Mouse (Mus musculus): ENCODE data around the gene Fcer1g. TPM values are rescaled to one million over a fixed set of nuclear protein-coding genes. Genes with fewer than 3 reads are reported as not detected.

The Fcer1g gene
- polyA plus RNA-seq, 1 experiment from 2014 or later, result 22.8 TPM

DNA sequence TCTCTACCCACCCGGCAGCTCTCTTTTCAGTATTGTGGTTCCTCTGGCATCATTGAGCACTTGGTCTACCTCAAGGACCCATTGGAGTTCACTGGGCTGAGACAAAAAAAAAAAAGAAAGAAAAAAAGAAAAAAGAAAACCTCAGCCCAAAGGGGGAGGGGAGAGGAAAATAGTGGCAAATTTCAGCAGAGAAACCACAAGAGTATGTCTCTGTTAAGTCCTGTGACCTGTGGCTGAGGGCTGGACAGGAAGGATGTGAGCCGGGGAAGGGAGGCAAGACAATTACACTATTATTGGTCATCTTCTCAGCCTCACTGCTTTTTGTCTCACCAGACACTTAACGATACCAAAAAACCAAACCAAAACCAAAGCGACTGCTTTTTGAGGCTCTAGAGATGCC lies 2.3 kb downstream of the Fcer1g start:
- Histone ChIP-seq H3K4me1 (replicated peaks) (peaks cover 15% of the 10 kb centered on the region), H3K36me3 (peaks cover 40% of the 10 kb centered on the region), H3K27me3 (ENCODE audit: insufficient read depth, poor library complexity, severe bottlenecking) (no peaks in the 10 kb centered on the region), H3K27ac (no peak overlapping the region), H3K4me3 (no peak overlapping the region), H3K9me3 (no peaks in the 10 kb centered on the region)
- 75% methylated on average over 4 of the region's 4 CpGs for WGBS
- no peak for DNase-seq (ENCODE audit: low spot score)

DNA sequence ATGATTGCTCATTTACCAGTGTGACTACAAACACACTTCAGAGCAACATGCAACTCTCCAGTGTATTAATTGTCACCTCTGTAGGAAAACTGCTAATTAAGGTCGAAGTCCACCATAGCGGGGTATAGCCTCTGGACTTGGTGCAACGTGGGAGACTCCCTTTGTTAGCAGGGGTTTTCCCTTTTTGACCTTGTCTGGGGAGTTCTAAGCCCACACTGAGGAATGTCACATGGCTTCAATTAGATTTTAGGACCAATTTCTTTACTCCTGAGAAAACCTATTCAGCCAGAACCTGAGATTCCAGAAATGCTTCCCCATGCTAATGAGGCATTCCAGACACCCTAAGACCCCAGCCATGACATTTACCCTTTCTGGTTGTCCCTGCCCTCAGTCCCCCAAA lies 4.0 kb downstream of the Fcer1g start:
- peaks cover 24% of the 10 kb centered on the region for H3K36me3 ChIP-seq
- no peak overlapping the region for H3K4me3 ChIP-seq
- H3K9me3 ChIP-seq, result no peaks in the 10 kb centered on the region
- DNase-seq (ENCODE audit: low spot score), result no peak
- H3K27me3 ChIP-seq (ENCODE audit: insufficient read depth, poor library complexity, severe bottlenecking), result 0 out of 2 replicates have a peak, but pooled peaks cover under 1% of the 10 kb centered on the region
- WGBS, result 51% methylated on average over 3 of the region's 3 CpGs
- H3K4me1 ChIP-seq (replicated peaks), result peaks cover 19% of the 10 kb centered on the region
- peak overlapping the region; percentile 29; the same call in 1 of the 2 replicates for H3K27ac ChIP-seq

DNA sequence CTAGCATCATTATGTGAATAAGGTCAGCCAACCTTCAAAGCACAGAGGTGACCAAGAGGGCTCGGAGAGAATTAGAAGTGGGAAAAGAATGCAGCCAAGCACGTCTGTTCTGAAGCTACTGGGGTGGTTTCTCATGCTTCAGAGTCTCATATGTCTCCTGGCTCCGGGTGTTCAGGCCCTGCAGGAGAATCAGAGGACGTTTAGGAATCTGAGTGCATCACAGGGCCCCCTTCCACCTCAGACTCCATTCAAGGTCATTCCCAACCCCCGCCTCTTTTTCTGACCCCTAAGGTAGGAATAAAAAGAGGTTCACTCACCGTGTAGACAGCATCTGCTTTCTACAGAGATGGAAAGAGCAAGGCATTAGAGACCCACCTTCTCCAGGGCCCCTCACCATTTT lies 4.4 kb downstream of the Fcer1g start:
- 57% methylated on average over 6 of the region's 6 CpGs for WGBS
- DNase-seq (ENCODE audit: low spot score), result no peak
- H3K4me1 ChIP-seq (replicated peaks), result peaks cover 19% of the 10 kb centered on the region
- 0 out of 2 replicates have a peak, but pooled peaks cover 3% of the 10 kb centered on the region for H3K27me3 ChIP-seq (ENCODE audit: insufficient read depth, poor library complexity, severe bottlenecking)
- H3K4me3 ChIP-seq, result no peak overlapping the region
- no peaks in the 10 kb centered on the region for H3K9me3 ChIP-seq
- peak overlapping the region; percentile 29; the same call in 1 of the 2 replicates for H3K27ac ChIP-seq
- H3K36me3 ChIP-seq, result peaks cover 19% of the 10 kb centered on the region

DNA sequence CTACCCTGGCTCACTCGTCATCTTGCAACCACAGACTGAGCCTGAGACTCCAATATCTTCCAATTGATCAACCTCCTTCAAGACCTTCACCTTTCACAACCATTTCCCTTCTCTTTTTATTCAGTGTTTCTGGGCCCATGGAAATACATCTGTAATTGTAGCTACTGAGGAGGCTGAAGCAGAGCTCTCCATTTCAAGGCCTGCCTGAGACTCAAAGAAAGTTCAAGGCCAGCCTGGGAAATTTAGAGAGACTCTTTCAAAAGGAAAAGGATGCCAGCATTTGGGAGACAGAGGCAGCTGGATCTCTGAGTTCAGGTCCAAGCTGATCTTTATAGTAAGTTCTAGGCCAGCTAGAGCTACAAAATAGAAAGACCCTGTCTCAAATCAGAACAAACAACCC lies 6.3 kb downstream of the Fcer1g start:
- DNase-seq (ENCODE audit: low spot score), result no peak
- Histone ChIP-seq H3K36me3 (0 out of 2 replicates have a peak, but pooled peaks cover 3% of the 10 kb centered on the region), H3K9me3 (no peaks in the 10 kb centered on the region), H3K4me3 (no peak overlapping the region), H3K4me1 (replicated peaks) (peaks cover 23% of the 10 kb centered on the region), H3K27ac (no peak overlapping the region), H3K27me3 (ENCODE audit: insufficient read depth, poor library complexity, severe bottlenecking) (0 out of 2 replicates have a peak, but pooled peaks cover 3% of the 10 kb centered on the region)
- 96% methylated on average over 1 of the region's 1 CpGs for WGBS

DNA sequence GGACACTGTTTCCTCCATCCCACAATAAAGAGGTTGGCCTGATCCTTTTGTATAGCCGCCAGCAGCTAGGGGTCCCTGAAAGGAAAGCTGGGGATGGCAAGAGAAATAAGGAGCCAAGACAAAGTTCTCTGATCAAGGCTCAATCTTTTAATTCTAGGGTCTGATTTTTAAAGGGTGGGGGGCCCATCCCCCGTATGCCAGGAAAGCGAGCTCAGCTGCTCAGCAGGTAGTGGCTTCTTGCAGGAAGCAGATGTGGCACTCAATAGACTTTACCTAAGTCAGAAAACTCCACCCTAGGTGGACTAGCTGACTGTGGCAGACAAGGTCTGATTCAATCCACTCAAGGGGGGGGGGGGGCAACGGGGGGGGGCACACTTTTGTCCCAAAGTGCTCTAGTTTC lies 7.4 kb downstream of the Fcer1g start:
- DNase-seq (ENCODE audit: low spot score), result no peak
- H3K36me3 ChIP-seq, result no peaks in the 10 kb centered on the region
- no peak overlapping the region for H3K4me3 ChIP-seq
- peaks cover 28% of the 10 kb centered on the region for H3K4me1 ChIP-seq (replicated peaks)
- 43% methylated on average over 4 of the region's 4 CpGs for WGBS
- no peaks in the 10 kb centered on the region for H3K9me3 ChIP-seq
- H3K27me3 ChIP-seq (ENCODE audit: insufficient read depth, poor library complexity, severe bottlenecking), result 0 out of 2 replicates have a peak, but pooled peaks cover 3% of the 10 kb centered on the region
- H3K27ac ChIP-seq, result no peak overlapping the region

DNA sequence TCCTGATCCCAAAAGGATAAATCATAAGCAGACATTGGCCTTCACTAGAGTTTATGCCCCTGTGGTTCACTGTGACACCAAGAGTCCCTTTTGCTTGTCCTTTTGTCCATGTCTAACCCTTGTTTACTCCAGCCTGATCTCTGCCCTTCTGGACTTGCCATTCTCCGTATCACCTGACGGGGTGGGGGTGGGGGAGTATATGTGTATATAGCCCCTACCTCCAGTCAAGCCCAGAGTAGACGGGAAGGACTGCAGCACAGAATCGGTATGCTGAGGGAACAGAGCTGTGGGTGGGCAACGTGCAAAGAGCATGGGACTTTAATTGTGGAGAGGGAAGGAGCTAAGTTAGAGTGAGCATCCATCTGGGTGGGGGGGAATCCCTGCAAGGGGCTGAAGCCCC lies 9.3 kb downstream of the Fcer1g start, which contains the start of gene Apoa2:
TSS of gene Apoa2 (plus strand) at position 198 of the 400 bp plus-strand sequence.
- Histone ChIP-seq H3K9me3 (no peaks in the 10 kb centered on the region), H3K36me3 (peaks cover 6% of the 10 kb centered on the region), H3K4me1 (replicated peaks) (peaks cover 28% of the 10 kb centered on the region), H3K27me3 (ENCODE audit: insufficient read depth, poor library complexity, severe bottlenecking) (0 out of 2 replicates have a peak, but pooled peaks cover 3% of the 10 kb centered on the region), H3K27ac (no peak within 1 kb of the TSS), H3K4me3 (no peak within 1 kb of the TSS)
- WGBS, result 81% methylated on average over 5 of the region's 5 CpGs
- no peak for DNase-seq (ENCODE audit: low spot score)

DNA sequence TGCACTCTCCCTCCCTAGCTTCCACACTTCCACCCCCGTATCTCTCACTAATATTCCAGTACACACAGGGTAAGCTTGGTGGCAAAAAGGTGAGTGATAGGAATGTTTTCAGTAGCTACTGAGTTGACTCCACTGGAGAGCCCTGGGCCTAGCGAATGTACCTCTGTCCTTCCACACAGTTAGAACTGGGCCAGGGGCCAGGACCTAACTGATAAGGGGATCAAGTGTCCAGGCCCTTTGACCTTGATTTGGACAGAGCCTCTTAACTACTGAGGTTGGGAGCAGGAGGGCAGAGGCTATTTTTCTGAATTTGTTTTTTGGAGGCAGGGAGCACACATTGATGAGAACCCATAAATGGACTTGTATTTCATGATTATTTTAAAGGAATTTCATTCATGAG lies 10.4 kb downstream of the Fcer1g start:
- no peaks in the 10 kb centered on the region for H3K9me3 ChIP-seq
- WGBS, result 88% methylated on average over 2 of the region's 2 CpGs
- H3K4me3 ChIP-seq, result no peak overlapping the region
- H3K36me3 ChIP-seq, result peaks cover 17% of the 10 kb centered on the region
- no peak overlapping the region for H3K27ac ChIP-seq
- peaks cover 25% of the 10 kb centered on the region for H3K4me1 ChIP-seq (replicated peaks)
- 0 out of 2 replicates have a peak, but pooled peaks cover 3% of the 10 kb centered on the region for H3K27me3 ChIP-seq (ENCODE audit: insufficient read depth, poor library complexity, severe bottlenecking)
- DNase-seq (ENCODE audit: low spot score), result no peak

DNA sequence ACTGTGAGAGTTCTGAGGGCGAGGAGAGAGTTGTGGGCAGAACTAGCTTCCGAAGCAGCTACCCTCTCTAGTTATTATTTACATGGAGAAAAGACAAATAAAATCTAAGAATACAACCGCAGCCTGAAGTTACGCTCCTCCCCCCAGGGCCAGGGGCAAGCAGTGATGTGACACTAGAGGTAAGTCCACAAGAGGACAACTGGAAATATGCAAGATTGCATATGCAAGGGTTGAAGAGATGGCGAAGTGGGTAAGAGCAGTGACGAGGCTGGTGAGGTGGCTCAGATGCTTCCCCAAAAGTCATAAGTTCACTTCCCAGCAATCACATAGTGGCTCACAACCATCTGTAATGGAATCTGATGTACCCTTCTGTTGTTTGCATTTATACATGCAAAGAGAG lies 11.0 kb downstream of the Fcer1g start:
- H3K4me3 ChIP-seq, result peak overlapping the region; percentile 71
- peaks cover 25% of the 10 kb centered on the region for H3K4me1 ChIP-seq (replicated peaks)
- peak overlapping the region; percentile 88 for H3K27ac ChIP-seq
- 82% methylated on average over 6 of the region's 6 CpGs for WGBS
- DNase-seq (ENCODE audit: low spot score), result no peak
- no peaks in the 10 kb centered on the region for H3K9me3 ChIP-seq
- peaks cover 23% of the 10 kb centered on the region for H3K36me3 ChIP-seq
- 0 out of 2 replicates have a peak, but pooled peaks cover 3% of the 10 kb centered on the region for H3K27me3 ChIP-seq (ENCODE audit: insufficient read depth, poor library complexity, severe bottlenecking)

DNA sequence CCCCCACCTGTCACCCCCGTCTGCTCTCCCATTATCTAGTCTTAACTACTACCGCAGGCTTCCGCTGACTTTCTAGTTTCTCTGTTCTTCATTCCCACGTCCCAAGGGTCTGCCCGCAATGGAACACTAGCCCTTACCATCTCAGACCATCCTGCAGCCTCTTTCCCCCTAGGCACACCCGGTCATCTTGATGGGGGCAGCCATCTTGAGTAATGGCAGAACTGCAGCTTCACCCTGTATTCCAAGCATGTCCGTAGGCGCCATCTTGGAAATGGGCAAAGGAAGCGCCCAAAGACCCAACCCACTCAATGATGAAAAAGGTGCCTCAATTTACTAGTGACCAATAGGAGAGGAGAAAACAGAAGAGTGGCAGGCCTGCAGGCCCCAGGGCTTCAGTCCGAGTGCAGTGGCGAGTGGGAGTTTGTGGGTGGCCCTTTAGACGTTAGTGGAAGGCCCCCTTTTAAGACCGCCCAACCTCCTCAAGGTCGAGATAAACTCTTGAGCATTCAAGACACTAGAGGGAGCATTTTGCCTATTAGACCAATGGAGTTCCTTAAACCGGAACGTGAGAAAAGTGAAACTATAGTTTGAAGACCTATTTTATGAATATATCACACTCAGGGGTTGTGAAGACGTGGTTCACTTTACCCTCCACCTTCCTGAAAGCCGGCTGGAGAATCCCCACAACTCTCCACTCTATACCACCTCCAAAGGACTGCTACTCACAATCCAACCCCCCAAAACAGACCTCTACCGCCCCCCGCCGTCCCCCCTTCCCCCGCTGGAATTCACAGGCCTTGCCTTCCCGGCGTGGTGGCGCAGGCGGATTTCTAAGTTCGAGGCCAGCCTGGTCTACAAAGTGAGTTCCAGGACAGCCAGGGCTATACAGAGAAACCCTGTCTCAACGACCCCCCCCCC lies 11.7 kb downstream of the Fcer1g start, which contains the start of gene Tomm40l:
TSS of gene Tomm40l (minus strand) at position 277 of the 918 bp plus-strand sequence.
- Histone ChIP-seq H3K9me3 (no peaks in the 10 kb centered on the region), H3K4me3 (peak within 1 kb of the TSS; percentile 71), H3K27me3 (ENCODE audit: insufficient read depth, poor library complexity, severe bottlenecking) (0 out of 2 replicates have a peak, but pooled peaks cover 3% of the 10 kb centered on the region), H3K27ac (peak within 1 kb of the TSS; percentile 88), H3K36me3 (peaks cover 30% of the 10 kb centered on the region), H3K4me1 (replicated peaks) (peaks cover 25% of the 10 kb centered on the region)
- peak; percentile 93 for DNase-seq (ENCODE audit: low spot score)
- WGBS, result 1% methylated on average over 28 of the region's 28 CpGs

DNA sequence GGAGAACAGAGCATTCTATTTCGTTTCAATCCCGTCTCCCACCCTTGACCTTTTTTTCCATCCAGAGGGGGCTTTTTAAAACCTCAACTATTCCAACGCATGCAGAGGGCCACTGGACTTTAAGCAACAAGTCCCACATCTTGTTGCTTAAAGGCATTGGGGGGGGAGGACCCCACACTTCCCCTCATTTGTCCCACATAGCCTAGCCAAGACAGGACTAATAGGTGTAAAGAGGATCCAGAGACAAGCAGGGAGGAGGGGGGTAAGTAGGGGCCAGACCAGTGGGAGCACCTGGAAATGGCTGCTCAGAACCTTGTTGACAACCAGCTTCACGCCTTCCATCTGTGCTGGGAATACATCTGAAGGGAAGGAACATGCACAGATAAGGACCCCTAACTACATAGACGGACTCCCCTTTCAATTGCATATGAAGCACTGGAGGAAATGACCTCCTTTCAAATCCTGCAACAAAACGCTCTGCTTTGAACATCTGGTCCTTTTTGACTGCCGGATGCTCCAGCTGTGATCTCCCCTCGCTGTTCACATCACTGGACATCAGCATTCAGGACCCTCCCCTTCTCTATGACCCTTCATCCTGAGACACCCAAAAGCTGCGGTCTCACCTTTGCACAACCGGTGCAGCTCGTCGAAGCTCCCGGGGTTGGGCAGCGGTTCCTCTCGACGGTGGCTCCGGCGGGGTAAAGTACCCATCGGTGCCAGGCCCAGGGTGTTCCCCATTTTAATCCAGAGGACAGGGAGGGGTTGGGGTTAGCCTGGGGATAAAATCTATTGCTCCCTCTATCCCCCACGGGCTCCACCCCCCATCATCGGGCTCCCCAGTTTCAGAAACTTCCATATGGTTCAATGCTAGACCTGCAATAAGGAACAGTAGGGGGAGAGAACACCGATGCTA lies 12.6 kb downstream of the Fcer1g start:
- peak overlapping the region; percentile 71 for H3K4me3 ChIP-seq
- H3K27ac ChIP-seq, result peak overlapping the region; percentile 88

DNA sequence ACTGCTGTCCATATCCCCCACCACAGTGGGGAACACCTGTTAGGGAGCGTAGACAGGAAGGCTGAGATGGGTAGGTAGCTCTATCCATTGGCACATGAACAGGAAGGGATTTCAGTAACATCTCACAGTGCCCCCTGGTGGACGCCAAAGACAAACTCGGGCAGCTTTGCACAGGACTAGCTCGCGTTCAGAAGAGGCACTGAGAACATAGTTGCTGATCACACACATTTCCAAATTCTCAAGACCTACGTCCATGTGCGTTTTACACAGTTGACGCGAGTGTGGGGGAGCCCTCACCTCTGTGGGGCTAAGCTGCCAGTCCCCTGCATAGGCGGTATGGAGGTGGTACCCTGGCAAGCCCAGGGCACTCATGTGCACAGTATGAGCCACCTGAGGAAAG lies 13.3 kb downstream of the Fcer1g start:
- Histone ChIP-seq H3K4me3 (peak overlapping the region; percentile 71), H3K27ac (peak overlapping the region; percentile 40; the same call in 1 of the 2 replicates), H3K36me3 (peaks cover 32% of the 10 kb centered on the region), H3K4me1 (replicated peaks) (peaks cover 22% of the 10 kb centered on the region), H3K27me3 (ENCODE audit: insufficient read depth, poor library complexity, severe bottlenecking) (0 out of 2 replicates have a peak, but pooled peaks cover 3% of the 10 kb centered on the region), H3K9me3 (no peaks in the 10 kb centered on the region)
- WGBS, result 6% methylated on average over 10 of the region's 10 CpGs
- DNase-seq (ENCODE audit: low spot score), result peak; percentile 86

More for the DNA sequence above, 12.6 kb downstream of the Fcer1g start:
- Histone ChIP-seq H3K4me1 (replicated peaks) (peaks cover 22% of the 10 kb centered on the region), H3K27me3 (ENCODE audit: insufficient read depth, poor library complexity, severe bottlenecking) (0 out of 2 replicates have a peak, but pooled peaks cover 3% of the 10 kb centered on the region), H3K9me3 (no peaks in the 10 kb centered on the region), H3K36me3 (peaks cover 32% of the 10 kb centered on the region)
- WGBS, result 7% methylated on average over 22 of the region's 22 CpGs
- DNase-seq (ENCODE audit: low spot score), result peak; percentile 30

DNA sequence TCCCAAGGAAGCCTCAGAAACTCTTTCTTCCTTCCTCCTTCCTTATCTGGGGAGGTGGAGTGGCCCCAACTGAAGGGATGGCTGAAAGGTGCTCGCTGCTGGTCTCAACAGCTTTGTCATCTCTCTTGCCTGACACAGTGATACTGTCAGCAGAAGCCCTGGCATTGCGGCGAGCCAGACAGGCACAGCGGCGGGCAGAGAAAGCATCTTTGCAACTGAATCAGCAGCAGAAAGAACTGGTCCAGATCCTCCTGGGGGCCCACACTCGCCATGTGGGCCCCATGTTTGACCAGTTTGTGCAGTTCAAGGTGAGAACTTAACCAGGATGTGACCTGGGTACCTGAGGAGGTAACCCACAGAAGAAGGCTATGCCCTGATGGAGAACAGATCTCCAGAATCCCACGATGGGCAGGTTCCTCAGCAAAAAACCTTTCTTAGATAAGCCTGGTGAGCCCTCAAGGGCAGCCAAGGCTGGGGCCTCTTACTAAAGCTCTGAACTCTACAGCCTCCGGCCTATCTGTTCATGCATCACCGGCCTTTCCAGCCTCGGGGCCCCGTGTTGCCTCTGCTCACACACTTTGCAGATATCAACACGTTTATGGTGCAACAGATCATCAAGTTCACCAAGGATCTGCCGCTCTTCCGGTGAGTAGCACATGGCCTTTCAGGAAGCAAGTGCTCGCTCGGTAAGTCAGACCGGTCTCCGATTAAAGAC lies 17.8 kb downstream of the Fcer1g start:
- H3K27me3 ChIP-seq (ENCODE audit: insufficient read depth, poor library complexity, severe bottlenecking), result peaks cover 2% of the 10 kb centered on the region; the same call in 1 of the 2 replicates
- H3K4me1 ChIP-seq (replicated peaks), result peaks cover 12% of the 10 kb centered on the region
- H3K9me3 ChIP-seq, result no peaks in the 10 kb centered on the region
- DNase-seq (ENCODE audit: low spot score), result no peak
- 91% methylated on average over 18 of the region's 18 CpGs for WGBS
- H3K36me3 ChIP-seq, result peaks cover 32% of the 10 kb centered on the region
- no peak overlapping the region for H3K27ac ChIP-seq
- H3K4me3 ChIP-seq, result no peak overlapping the region
